Comparison of ENCODE assay signal across 18 mouse cellular contexts in genomic region chr14:8451117-8451516, GRCm38 (mm10).
"Had no signal": no experiment of that assay in that cellular context is flagged by ENCODE, and none has a peak within 500 bp of the region (broad histone marks: within the 10 kb centered on the region; RNA-seq: fewer than 3 reads in every experiment).

No protein-coding gene starts in this region.

- H3K4me1 ChIP-seq: limb, embryonic 10.5 days; limb, embryonic 13.5 days; stomach, embryonic 15.5 days had no signal

- H3K27me3 ChIP-seq: limb, embryonic 13.5 days; megakaryocyte, embryonic 14.5 days; stomach, embryonic 15.5 days had no signal

- H3K27ac ChIP-seq: layer of hippocampus, adult 2 months; limb, embryonic 10.5 days; limb, embryonic 13.5 days; macrophage; stomach, embryonic 15.5 days had no signal

- H3K4me3 ChIP-seq: layer of hippocampus, adult 2 months; limb, embryonic 10.5 days; limb, embryonic 13.5 days; stomach, embryonic 15.5 days had no signal

- H3K9ac ChIP-seq: limb, embryonic 13.5 days; lung, embryonic 14.5 days; stomach, embryonic 15.5 days had no signal

- DNase-seq: kidney, adult 18-20 months; kidney, adult 9 months; kidney, postnatal 25 days; layer of hippocampus, adult 9-11 months; lung, embryonic 14.5 days; midbrain, embryonic 14.5 days; right cerebral cortex, postnatal 4 days; spleen, adult 18-20 months; thymus, postnatal 36 days had no signal

- H3K9me3 ChIP-seq: limb, embryonic 10.5 days; limb, embryonic 13.5 days; megakaryocyte, embryonic 14.5 days; stomach, embryonic 15.5 days had no signal

- H3K36me3 ChIP-seq: limb, embryonic 10.5 days; limb, embryonic 13.5 days; stomach, embryonic 15.5 days had no signal

- H3K4me2 ChIP-seq: limb, embryonic 13.5 days; lung, embryonic 14.5 days; midbrain, embryonic 11.5 days; stomach, embryonic 15.5 days had no signal

- ATAC-seq: intestine, embryonic 16.5 days; lung, postnatal 0 days had no signal
